Mouse (Mus musculus) forebrain, embryonic 13.5 days (tissue): ENCODE data around the gene Scrt2. TPM values are rescaled to one million over a fixed set of nuclear protein-coding genes. Genes with fewer than 3 reads are reported as not detected.

ENCODE experiments used
- ATAC-seq: fragments of 200-750 bp; cut with Nextera tagmentation; 2 replicates; pipeline ENCODE4 v1.8.0; 2017
- H3K27ac ChIP-seq: fragments of 300-500 bp; sonication (generic); 2 replicates; pipeline ENCODE4 v1.5.1; 2015; ENCODE audit warnings: inconsistent platforms, mild to moderate bottlenecking, moderate library complexity
- H3K27me3 ChIP-seq: fragments of 300-500 bp; sonication (generic); 2 replicates; pipeline ENCODE4 v1.6.1; 2015; ENCODE audit warnings: mild to moderate bottlenecking, inconsistent platforms
- H3K36me3 ChIP-seq: fragments of 300-500 bp; sonication (generic); 2 replicates; pipeline ENCODE4 v1.6.1; 2015; ENCODE audit warnings: mild to moderate bottlenecking, inconsistent platforms; ENCODE audit not compliant: poor library complexity, severe bottlenecking
- H3K4me1 ChIP-seq: fragments of 300-500 bp; sonication (generic); 2 replicates; pipeline ENCODE4 v1.6.1; 2015; ENCODE audit warnings: inconsistent platforms
- H3K4me2 ChIP-seq: fragments of 300-500 bp; sonication (generic); 2 replicates; pipeline ENCODE4 v1.6.1; 2015; ENCODE audit warnings: inconsistent platforms, mild to moderate bottlenecking, moderate library complexity
- H3K4me3 ChIP-seq: fragments of 300-500 bp; sonication (generic); 2 replicates; pipeline ENCODE4 v1.5.1; 2015; ENCODE audit warnings: mild to moderate bottlenecking, inconsistent platforms
- H3K9ac ChIP-seq: fragments of 300-500 bp; sonication (generic); 2 replicates; pipeline ENCODE4 v1.6.1; 2015; ENCODE audit warnings: mild to moderate bottlenecking, inconsistent platforms
- H3K9me3 ChIP-seq: fragments of 300-500 bp; sonication (generic); replicated peaks from 2 replicates; pipeline ENCODE4 v1.6.1; 2016; ENCODE audit warnings: inconsistent platforms
- WGBS: fragments of 180-500 bp; shearing (Covaris S2); methylation state at CpG from one replicate; pipeline ENCODE4 v1.1.7; 2015; 5-methylcytosine and 5-hydroxymethylcytosine counted together
- polyA plus RNA-seq: library from polyadenylated mRNA; unstranded; fragments of >200 nt; fragmentation: Nextera tagmentation; extraction: Ambion mirVana; gene quantifications from 2 replicates; pipeline ENCODE4 v1.2.1, GENCODE M21; 2015

The Scrt2 gene
- polyA plus RNA-seq, 1 experiment from 2014 or later, result 19.9 TPM

- Histone ChIP-seq H3K4me1 (peaks cover 36% of the 10 kb centered on the region), H3K9me3 (no peaks in the 10 kb centered on the region), H3K27me3 (peaks cover 24% of the 10 kb centered on the region), H3K4me3 (no peak overlapping the region), H3K27ac (no peak overlapping the region), H3K4me2 (no peak overlapping the region), H3K9ac (no peak overlapping the region), H3K36me3 (peaks cover 13% of the 10 kb centered on the region)
- 80% methylated on average over 11 of the region's 11 CpGs for WGBS
- ATAC-seq, result 0 out of 2 replicates have a peak, but pooled peaks have one; percentile 11
Observed at GRCm38 (mm10) chr2:152097916-152098315, 16.6 kb downstream of the Scrt2 start.

GRCm38 (mm10) chr2:152099538-152099937 lies 18.2 kb downstream of the Scrt2 start:
- Histone ChIP-seq H3K36me3 (no peaks in the 10 kb centered on the region), H3K9me3 (no peaks in the 10 kb centered on the region), H3K9ac (no peak overlapping the region), H3K4me1 (peaks cover 22% of the 10 kb centered on the region), H3K4me3 (no peak overlapping the region), H3K27me3 (peaks cover 8% of the 10 kb centered on the region), H3K27ac (no peak overlapping the region), H3K4me2 (no peak overlapping the region)
- 46% methylated on average over 3 of the region's 3 CpGs for WGBS
- no peak for ATAC-seq

- no peaks in the 10 kb centered on the region for H3K9me3 ChIP-seq
Observed at GRCm38 (mm10) chr2:152101761-152102160, 20.4 kb downstream of the Scrt2 start.

GRCm38 (mm10) chr2:152102369-152102768 lies 21.0 kb downstream of the Scrt2 start:
- Histone ChIP-seq H3K36me3 (no peaks in the 10 kb centered on the region), H3K9me3 (no peaks in the 10 kb centered on the region), H3K4me1 (peaks cover 24% of the 10 kb centered on the region), H3K9ac (no peak overlapping the region), H3K27me3 (0 out of 2 replicates have a peak, but pooled peaks cover 2% of the 10 kb centered on the region), H3K4me2 (no peak overlapping the region), H3K27ac (no peak overlapping the region), H3K4me3 (no peak overlapping the region)
- 66% methylated on average over 6 of the region's 6 CpGs for WGBS
- no peak for ATAC-seq

More at GRCm38 (mm10) chr2:152101761-152102160, 20.4 kb downstream of the Scrt2 start:
- H3K27me3 ChIP-seq, result 0 out of 2 replicates have a peak, but pooled peaks cover 2% of the 10 kb centered on the region
- H3K9ac ChIP-seq, result no peak overlapping the region
- H3K4me2 ChIP-seq, result no peak overlapping the region
- no peak for ATAC-seq
- H3K4me3 ChIP-seq, result no peak overlapping the region
- H3K36me3 ChIP-seq, result no peaks in the 10 kb centered on the region
- H3K27ac ChIP-seq, result no peak overlapping the region
- H3K4me1 ChIP-seq, result peaks cover 24% of the 10 kb centered on the region
- WGBS, result 77% methylated on average over 13 of the region's 13 CpGs

GRCm38 (mm10) chr2:152104711-152105317 lies 23.5 kb downstream of the Scrt2 start:
- 20% methylated on average over 17 of the region's 17 CpGs for WGBS
- no peaks in the 10 kb centered on the region for H3K36me3 ChIP-seq
- peaks cover 24% of the 10 kb centered on the region for H3K4me1 ChIP-seq
- peak overlapping the region; percentile 90 for H3K4me2 ChIP-seq
- ATAC-seq, result peak; percentile 44
- no peak overlapping the region for H3K27ac ChIP-seq
- H3K9me3 ChIP-seq, result no peaks in the 10 kb centered on the region
- H3K27me3 ChIP-seq, result 0 out of 2 replicates have a peak, but pooled peaks cover 2% of the 10 kb centered on the region
- peak overlapping the region; percentile 64 for H3K4me3 ChIP-seq
- H3K9ac ChIP-seq, result peak overlapping the region; percentile 84

- H3K27ac ChIP-seq, result no peak within 1 kb of the TSS
Observed at GRCm38 (mm10) chr2:152105318-152106224, 24.2 kb downstream of the Scrt2 start, which contains the start of gene Srxn1. TSS of gene Srxn1 (plus strand) at chr2:152105516.

GRCm38 (mm10) chr2:152106225-152106595 lies 24.9 kb downstream of the Scrt2 start:
- no peak overlapping the region for H3K27ac ChIP-seq
- peak overlapping the region; percentile 90 for H3K4me2 ChIP-seq
- peak overlapping the region; percentile 84 for H3K9ac ChIP-seq
- peaks cover 24% of the 10 kb centered on the region for H3K4me1 ChIP-seq
- H3K4me3 ChIP-seq, result peak overlapping the region; percentile 64
- 94% methylated on average over 3 of the region's 3 CpGs for WGBS
- ATAC-seq, result no peak
- peaks cover 2% of the 10 kb centered on the region; the same call in 1 of the 2 replicates for H3K27me3 ChIP-seq
- H3K36me3 ChIP-seq, result no peaks in the 10 kb centered on the region
- no peaks in the 10 kb centered on the region for H3K9me3 ChIP-seq

More at GRCm38 (mm10) chr2:152105318-152106224, 24.2 kb downstream of the Scrt2 start, which contains the start of gene Srxn1:
- ATAC-seq, result peak; percentile 87
- Histone ChIP-seq H3K4me3 (peak within 1 kb of the TSS; percentile 64), H3K4me2 (peak within 1 kb of the TSS; percentile 90), H3K9ac (peak within 1 kb of the TSS; percentile 84), H3K36me3 (no peaks in the 10 kb centered on the region), H3K9me3 (no peaks in the 10 kb centered on the region), H3K4me1 (peaks cover 24% of the 10 kb centered on the region), H3K27me3 (peaks cover 2% of the 10 kb centered on the region; the same call in 1 of the 2 replicates)
- under 1% methylated on average over 82 of the region's 84 CpGs for WGBS

GRCm38 (mm10) chr2:152106597-152106996 lies 25.3 kb downstream of the Scrt2 start:
- no peaks in the 10 kb centered on the region for H3K9me3 ChIP-seq
- H3K4me2 ChIP-seq, result peak overlapping the region; percentile 90; the same call in 1 of the 2 replicates
- no peak overlapping the region for H3K4me3 ChIP-seq
- no peak overlapping the region for H3K27ac ChIP-seq
- no peak for ATAC-seq
- H3K27me3 ChIP-seq, result peaks cover 2% of the 10 kb centered on the region; the same call in 1 of the 2 replicates
- no peaks in the 10 kb centered on the region for H3K36me3 ChIP-seq
- peaks cover 24% of the 10 kb centered on the region for H3K4me1 ChIP-seq
- H3K9ac ChIP-seq, result no peak overlapping the region
- 95% methylated on average over 10 of the region's 10 CpGs for WGBS

- 50% methylated on average over 7 of the region's 7 CpGs for whole genome bisulfite sequencing
- H3K9me3 ChIP-seq, result no peaks in the 10 kb centered on the region
- H3K27ac ChIP-seq, result peak overlapping the region; percentile 40
- H3K4me3 ChIP-seq, result no peak overlapping the region
- H3K9ac ChIP-seq, result no peak overlapping the region
- no peaks in the 10 kb centered on the region for H3K36me3 ChIP-seq
- H3K4me2 ChIP-seq, result no peak overlapping the region
- ATAC-seq, result no peak
- H3K27me3 ChIP-seq, result peaks cover 8% of the 10 kb centered on the region
- H3K4me1 ChIP-seq, result peaks cover 24% of the 10 kb centered on the region
Observed at GRCm38 (mm10) chr2:152108702-152109101, 27.4 kb downstream of the Scrt2 start.

- H3K27ac ChIP-seq, result no peak overlapping the region
- 91% methylated on average over 5 of the region's 5 CpGs for WGBS
- H3K4me3 ChIP-seq, result no peak overlapping the region
- H3K36me3 ChIP-seq, result no peaks in the 10 kb centered on the region
- no peak for ATAC-seq
- peaks cover 25% of the 10 kb centered on the region for H3K4me1 ChIP-seq
- H3K9me3 ChIP-seq, result no peaks in the 10 kb centered on the region
- no peak overlapping the region for H3K9ac ChIP-seq
- H3K27me3 ChIP-seq, result peaks cover 14% of the 10 kb centered on the region
- H3K4me2 ChIP-seq, result no peak overlapping the region
Observed at GRCm38 (mm10) chr2:152109386-152109785, 28.1 kb downstream of the Scrt2 start.

GRCm38 (mm10) chr2:152111311-152111710 lies 30.0 kb downstream of the Scrt2 start:
- Histone ChIP-seq H3K9me3 (no peaks in the 10 kb centered on the region), H3K4me3 (no peak overlapping the region), H3K36me3 (no peaks in the 10 kb centered on the region), H3K9ac (no peak overlapping the region), H3K27me3 (peaks cover 26% of the 10 kb centered on the region), H3K27ac (no peak overlapping the region), H3K4me2 (no peak overlapping the region), H3K4me1 (peaks cover 21% of the 10 kb centered on the region)
- WGBS, result 79% methylated on average over 2 of the region's 2 CpGs
- ATAC-seq, result no peak

- no peak overlapping the region for H3K27ac ChIP-seq
- H3K4me3 ChIP-seq, result no peak overlapping the region
- H3K27me3 ChIP-seq, result peaks cover 24% of the 10 kb centered on the region
- peaks cover 21% of the 10 kb centered on the region for H3K4me1 ChIP-seq
- no peaks in the 10 kb centered on the region for H3K9me3 ChIP-seq
- ATAC-seq, result peak; percentile 87
- H3K9ac ChIP-seq, result no peak overlapping the region
- WGBS, result 12% methylated on average over 7 of the region's 7 CpGs
- no peaks in the 10 kb centered on the region for H3K36me3 ChIP-seq
- H3K4me2 ChIP-seq, result no peak overlapping the region
Observed at GRCm38 (mm10) chr2:152111920-152112319, 30.6 kb downstream of the Scrt2 start.
